In genomic region chr6:41543411-41544050, GRCm38 (mm10) we compare ENCODE assay signal across 9 mouse cellular contexts. TPM values are rescaled to one million over a fixed set of nuclear protein-coding genes. Genes with fewer than 3 reads are reported as not detected.
DNase-seq lines count a peak whose midpoint lies in the region; ATAC-seq and TF ChIP-seq lines count a peak whose summit lies in the region.
"Had no signal": no experiment of that assay in that cellular context is flagged by ENCODE, and none has a peak within 500 bp of the region (broad histone marks: within the 10 kb centered on the region; RNA-seq: fewer than 3 reads in every experiment).

No protein-coding gene starts in this region.

- peaks cover 14% of the 10 kb centered on the region for H3K27me3 ChIP-seq in hindbrain, embryonic 12.5 days
- peaks cover 14% of the 10 kb centered on the region for H3K27me3 ChIP-seq in midbrain, embryonic 12.5 days

- no peaks in the 10 kb centered on the region for H3K9me3 ChIP-seq in hindbrain, embryonic 12.5 days (replicated peaks)
- H3K9me3 ChIP-seq in midbrain, embryonic 12.5 days: no peaks in the 10 kb centered on the region

- peak; percentile 3 to 12 for DNase-seq in kidney, postnatal 4 days
- DNase-seq in kidney, adult 18-20 months: no peak
- DNase-seq in thymus, postnatal 4 days: peak; percentile 77
- no peak for DNase-seq in frontal cortex, postnatal 14 days (ENCODE audit: low spot score in 2 of 2)
- no peak for DNase-seq in urinary bladder, postnatal 25 days (ENCODE audit: low spot score)

- peak overlapping the region; percentile 40 for H3K4me3 ChIP-seq in cortical plate, adult 2 months (ENCODE audit: insufficient read depth, low read length)
- peak overlapping the region; percentile 26 for H3K4me3 ChIP-seq in hindbrain, embryonic 12.5 days
- H3K4me3 ChIP-seq in midbrain, embryonic 12.5 days: peak overlapping the region; percentile 30

- peak; percentile 32; the same call in 1 of the 2 replicates for ATAC-seq in hindbrain, embryonic 12.5 days (ENCODE audit: low FRiP score)
- ATAC-seq in midbrain, embryonic 12.5 days (ENCODE audit: low FRiP score, low read depth): peak; percentile 42

- H3K4me2 ChIP-seq in hindbrain, embryonic 12.5 days (replicated peaks): peak overlapping the region; percentile 54
- H3K4me2 ChIP-seq in midbrain, embryonic 12.5 days (replicated peaks): peak overlapping the region; percentile 57

- peak overlapping the region; percentile 21; the same call in 1 of the 2 replicates for H3K27ac ChIP-seq in cortical plate, adult 2 months (ENCODE audit: insufficient read depth, low read length)
- no peak overlapping the region for H3K27ac ChIP-seq in hindbrain, embryonic 12.5 days
- H3K27ac ChIP-seq in midbrain, embryonic 12.5 days (replicated peaks): no peak overlapping the region
- H3K27ac ChIP-seq: macrophage had no signal

- H3K4me1 ChIP-seq in cortical plate, adult 2 months (ENCODE audit: control insufficient read depth, insufficient read depth, low read length): no peaks in the 10 kb centered on the region
- H3K4me1 ChIP-seq in hindbrain, embryonic 12.5 days: peaks cover 10% of the 10 kb centered on the region; the same call in 1 of the 2 replicates
- peaks cover 13% of the 10 kb centered on the region for H3K4me1 ChIP-seq in midbrain, embryonic 12.5 days

- peak overlapping the region; percentile 27 for H3K9ac ChIP-seq in hindbrain, embryonic 12.5 days
- H3K9ac ChIP-seq in midbrain, embryonic 12.5 days (replicated peaks): peak overlapping the region; percentile 50

- 8% methylated on average over 28 of the region's 28 CpGs for whole genome bisulfite sequencing in hindbrain, embryonic 12.5 days
- 7% methylated on average over 28 of the region's 28 CpGs for WGBS in midbrain, embryonic 12.5 days

- no peaks in the 10 kb centered on the region for H3K36me3 ChIP-seq in hindbrain, embryonic 12.5 days
- no peaks in the 10 kb centered on the region for H3K36me3 ChIP-seq in midbrain, embryonic 12.5 days

- TF ChIP-seq CTCF in cortical plate, adult 2 months (IDR thresholded peaks at IDR 0.05; ENCODE audit: extremely low read depth, insufficient read depth, low read length): no peak

- no peak for TF ChIP-seq POLR2A in cortical plate, adult 2 months (IDR thresholded peaks at IDR 0.05; ENCODE audit: extremely low read depth, insufficient read depth, low read length)

RNA-seq across cellular contexts. Expression of gene Prss2, which starts 21.9 kb away (rescaled TPM):
- polyA plus RNA-seq in cortical plate, adult 2 months (2012; rRNA removed): 0.19 TPM in 1 of 2 replicates, not detected in the other
- not detected in 2 replicates for polyA plus RNA-seq in hindbrain, embryonic 12.5 days (2016; fragmentation: Nextera tagmentation; extraction: Ambion mirVana)
- polyA plus RNA-seq in midbrain, embryonic 12.5 days (2016; fragmentation: Nextera tagmentation; extraction: Ambion mirVana): not detected in 2 replicates
- polyA plus RNA-seq: macrophage had no signal

Comparison
In these comparisons a context has a peak if more than half of its experiments do, and no peak if none do; other contexts are left out.
1. DNase-seq: peak in kidney, postnatal 4 days (2 of 2) and thymus, postnatal 4 days (single experiment); none in kidney, adult 18-20 months (single experiment), frontal cortex, postnatal 14 days (0 of 2) and urinary bladder, postnatal 25 days (single experiment).
2. Peak in every context shown above with its lines, with median percentiles within 50 percentile points of each other: H3K4me3 ChIP-seq.